Mouse (Mus musculus) left cerebral cortex, postnatal 25 days (tissue): ENCODE measurements around the gene Ifitm2. TPM values are rescaled to one million over a fixed set of nuclear protein-coding genes. Genes with fewer than 3 reads are reported as not detected.
"Not testable (repeated sequence)": the region's sequence is repeated elsewhere in the genome, so short reads cannot be mapped to it uniquely, and the experiment has no call there.

ENCODE experiments used
- DNase-seq, 2 experiments: peaks; one replicate each; pipeline ENCODE4 v3.0.0; 2022; ENCODE audit warnings: low spot score in 2 of 2, mixed read lengths in 1 of 2
- intact Hi-C: fragments of 180-260 bp; cut with DNase I; formaldehyde crosslinking; loops from one replicate; pipeline ENCODE4 v1.15.1; 2025
- total RNA-seq, 2 experiments: library from RNA; stranded (reverse); gene quantifications; 2 replicates each; pipeline ENCODE4 v1.2.3; 2021

Gene Ifitm2
- 10 to 100 TPM; 11.7 to 15.7 TPM for total RNA-seq

- DNase-seq = peak; percentile 22 to 81
- intact Hi-C loops = loop anchor here (5.0 kb wide), 1 partner anchor 51 kb away; no protein-coding TSS in a partner anchor
Observed at GRCm38 (mm10) chr7:140955758-140956555, at the start of gene Ifitm2, which contains the start of gene Gm45717. Ifitm2 (minus strand) TSS chr7:140955987. Gm45717 (minus strand) TSS chr7:140955937.

GRCm38 (mm10) chr7:141003248-141004010 lies 47.6 kb upstream of the Ifitm2 start:
- DNase-seq = no peak
- intact Hi-C loops = no loop called here

- intact Hi-C loops = no loop called here
- DNase-seq = no peak
Observed at GRCm38 (mm10) chr7:141000881-141001708, 45.3 kb upstream of the Ifitm2 start.

GRCm38 (mm10) chr7:140998853-140999700 lies 43.3 kb upstream of the Ifitm2 start:
- intact Hi-C loops = no loop called here
- no peak for DNase-seq

- intact Hi-C loops = no loop called here
Observed at GRCm38 (mm10) chr7:140997817-140998216, 42.0 kb upstream of the Ifitm2 start.

GRCm38 (mm10) chr7:140991117-140991689 lies 35.4 kb upstream of the Ifitm2 start:
- DNase-seq = no peak
- intact Hi-C loops = no loop called here

More at GRCm38 (mm10) chr7:140997817-140998216, 42.0 kb upstream of the Ifitm2 start:
- no peak for DNase-seq

GRCm38 (mm10) chr7:140990622-140991021 lies 34.8 kb upstream of the Ifitm2 start:
- intact Hi-C loops = no loop called here

GRCm38 (mm10) chr7:140990185-140990584 lies 34.4 kb upstream of the Ifitm2 start:
- DNase-seq = no peak

More at GRCm38 (mm10) chr7:140990622-140991021, 34.8 kb upstream of the Ifitm2 start:
- DNase-seq = no peak

GRCm38 (mm10) chr7:140989022-140989421 lies 33.2 kb upstream of the Ifitm2 start:
- no peak for DNase-seq
- intact Hi-C loops = no loop called here

More at GRCm38 (mm10) chr7:140990185-140990584, 34.4 kb upstream of the Ifitm2 start:
- intact Hi-C loops = no loop called here

GRCm38 (mm10) chr7:140987182-140988138 lies 31.7 kb upstream of the Ifitm2 start:
- intact Hi-C loops = no loop called here
- peak in 1 of 2 experiments; percentile 87 for DNase-seq

- intact Hi-C loops = no loop called here
- DNase-seq = no peak
Observed at GRCm38 (mm10) chr7:140982971-140983370, 27.2 kb upstream of the Ifitm2 start.

- DNase-seq = no peak
- intact Hi-C loops = no loop called here
Observed at GRCm38 (mm10) chr7:140981704-140982103, 25.9 kb upstream of the Ifitm2 start.

GRCm38 (mm10) chr7:140976720-140977119 lies 20.9 kb upstream of the Ifitm2 start:
- DNase-seq, intact Hi-C loops: not testable (repeated sequence)

- DNase-seq = no peak
- intact Hi-C loops = no loop called here
Observed at GRCm38 (mm10) chr7:140975465-140975864, 19.7 kb upstream of the Ifitm2 start.

GRCm38 (mm10) chr7:140974940-140975339 lies 19.2 kb upstream of the Ifitm2 start:
- no peak for DNase-seq
- intact Hi-C loops = no loop called here

GRCm38 (mm10) chr7:140973396-140974165 lies 17.8 kb upstream of the Ifitm2 start:
- intact Hi-C loops = no loop called here
- DNase-seq = peak in 1 of 2 experiments; percentile 67
